Mouse (Mus musculus) left cerebral cortex, postnatal 36 days (tissue): Measurements from ENCODE around the gene Aldh16a1. TPM values are rescaled to one million over a fixed set of nuclear protein-coding genes. Genes with fewer than 3 reads are reported as not detected.
"Not testable (repeated sequence)": the region's sequence is repeated elsewhere in the genome, so short reads cannot be mapped to it uniquely, and the experiment has no call there.

Source experiments
- DNase-seq, 2 experiments: peaks; one replicate each; pipeline ENCODE4 v3.0.0; 2021 to 2022; ENCODE audit warnings: low spot score in 2 of 2, mixed read lengths in 1 of 2
- intact Hi-C: fragments of 180-260 bp; cut with DNase I; formaldehyde crosslinking; loops from one replicate; pipeline ENCODE4 v1.15.1; 2025
- microRNA-seq: library from miRNA; unstranded; fragments of <30 nt; microRNA quantifications from one replicate; pipeline ENCODE4 v1.2.0, GENCODE M21; 2022
- total RNA-seq, 2 experiments: library from RNA; stranded (reverse); gene quantifications; 2 replicates each; pipeline ENCODE4 v1.2.3; 2021

Gene Aldh16a1
- total RNA-seq, 2 experiments from 2014 or later, result 12.2 to 21.5 TPM

GRCm38 (mm10) chr7:45102441-45102840 lies 51.9 kb downstream of the Aldh16a1 start:
- no peak for DNase-seq
- intact Hi-C loops, result no loop called here

- no peak for DNase-seq
- intact Hi-C loops, result no loop called here
These were observed 54.3 kb downstream of the Aldh16a1 start for GRCm38 (mm10) chr7:45100046-45100445.

DNA sequence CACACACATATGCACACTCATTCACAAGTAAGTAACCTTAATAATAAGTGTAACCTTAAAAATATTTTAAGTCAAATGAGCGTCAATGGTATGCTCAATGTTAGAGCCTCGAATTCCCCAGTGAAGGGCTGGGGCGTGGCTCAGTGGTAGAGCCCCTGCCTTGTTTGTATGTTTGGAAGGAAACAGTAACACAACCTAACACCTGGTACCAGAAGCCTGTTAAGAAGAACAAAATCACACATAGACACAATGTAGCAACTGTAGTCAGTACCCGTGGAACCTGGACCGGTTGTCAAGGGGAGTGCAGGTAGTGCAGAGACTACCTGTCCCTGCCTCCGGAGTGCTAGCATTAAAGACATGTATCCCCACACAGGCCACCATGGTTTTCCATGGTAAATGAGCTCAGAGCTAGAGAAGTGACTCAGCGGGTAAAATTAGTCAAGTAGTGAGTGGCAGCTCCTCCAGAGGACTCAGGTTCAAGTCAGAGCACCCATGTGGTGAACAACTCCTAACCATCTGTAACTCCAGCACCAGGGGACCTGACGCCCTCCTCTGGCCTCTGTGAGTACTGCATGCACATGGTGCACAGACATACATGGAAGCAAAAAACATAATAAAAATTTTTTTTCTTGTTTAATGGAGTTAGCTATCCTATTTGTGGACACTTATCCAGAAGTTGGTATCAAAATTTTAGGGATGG lies 55.7 kb downstream of the Aldh16a1 start:
- intact Hi-C loops, result no loop called here
- DNase-seq, result no peak

DNA sequence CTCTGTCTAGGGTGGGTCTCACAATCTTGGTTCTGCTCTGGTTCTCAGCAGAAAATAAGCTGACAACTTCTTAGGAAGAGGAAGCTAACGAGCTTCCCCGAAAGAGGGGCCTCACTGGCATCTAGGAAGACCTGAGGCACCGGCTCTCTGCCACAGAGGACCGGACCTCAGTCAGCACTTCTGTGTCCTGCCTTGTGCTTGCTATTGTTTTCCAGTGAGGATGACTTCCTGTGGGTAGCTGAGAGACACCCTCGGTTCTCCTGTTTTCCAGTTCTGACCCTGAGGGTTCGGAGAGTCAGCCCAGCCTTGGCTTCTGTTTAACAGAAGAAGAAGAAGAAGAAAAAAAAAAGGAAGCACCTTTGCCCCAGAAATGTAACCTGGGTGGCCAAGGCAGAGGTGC lies 56.9 kb downstream of the Aldh16a1 start:
- intact Hi-C loops, result no loop called here
- DNase-seq, result no peak

DNA sequence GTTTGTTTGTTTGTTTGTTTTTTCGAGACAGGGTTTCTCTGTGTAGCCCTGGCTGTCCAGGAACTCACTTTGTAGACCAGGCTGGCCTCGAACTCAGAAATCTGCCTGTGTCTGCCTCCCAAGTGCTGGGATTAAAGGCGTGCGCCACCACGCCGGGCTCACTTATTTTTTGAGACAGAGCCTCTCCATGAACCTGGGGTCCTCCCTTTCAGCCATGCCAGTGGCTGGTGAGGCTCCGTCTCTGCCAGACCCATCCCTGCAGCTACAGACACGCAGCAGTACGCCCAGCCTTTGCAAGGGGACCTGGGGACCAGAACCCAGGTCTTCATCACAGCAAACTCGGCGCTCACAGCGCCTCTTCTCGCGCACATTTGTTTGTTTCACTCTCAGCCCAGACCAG lies 58.4 kb downstream of the Aldh16a1 start:
- intact Hi-C loops, result not testable (repeated sequence)

DNA sequence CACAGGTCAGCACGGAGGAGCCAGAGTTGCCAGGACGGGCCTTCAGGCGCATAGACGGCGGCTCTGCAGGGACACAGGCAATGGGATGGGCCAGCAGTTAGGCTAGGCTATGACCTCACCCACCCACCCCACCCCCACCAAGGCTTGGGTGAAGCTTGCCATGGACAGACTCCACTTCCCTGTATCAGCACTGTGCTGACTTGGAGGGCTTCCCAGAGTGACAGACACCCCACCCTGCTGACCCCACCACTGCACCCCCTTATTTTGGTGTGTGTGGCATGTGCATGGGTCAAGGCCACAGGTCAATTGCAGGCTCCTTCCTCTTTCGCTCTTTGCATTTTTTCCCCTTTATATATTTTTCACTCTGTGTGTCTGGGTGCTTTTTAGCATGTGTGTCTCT lies 59.0 kb downstream of the Aldh16a1 start:
- no peak for DNase-seq

More for the DNA sequence above, 58.4 kb downstream of the Aldh16a1 start:
- DNase-seq, result not testable (repeated sequence)

DNA sequence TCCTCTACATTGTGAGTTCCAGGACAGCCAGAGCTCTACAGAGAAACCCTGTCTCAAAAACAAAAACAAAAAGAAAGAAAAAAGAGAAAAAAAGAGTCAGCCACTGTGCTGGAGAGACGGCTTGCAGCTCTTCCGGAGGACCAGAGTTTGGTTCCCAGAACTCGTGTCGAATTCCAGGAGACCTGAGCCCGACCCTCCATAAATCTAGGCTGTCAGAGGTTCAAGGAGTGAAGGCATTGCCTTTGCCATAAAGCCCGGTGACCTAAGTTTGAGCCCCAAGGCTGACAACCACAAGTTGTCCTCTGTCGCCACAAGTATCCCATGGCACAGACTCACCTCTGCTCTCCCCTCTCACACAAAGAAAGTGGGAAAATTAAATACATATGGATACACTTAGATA lies 60.3 kb downstream of the Aldh16a1 start:
- intact Hi-C loops, result no loop called here
- DNase-seq, result no peak

More for the DNA sequence above, 59.0 kb downstream of the Aldh16a1 start:
- intact Hi-C loops, result no loop called here

DNA sequence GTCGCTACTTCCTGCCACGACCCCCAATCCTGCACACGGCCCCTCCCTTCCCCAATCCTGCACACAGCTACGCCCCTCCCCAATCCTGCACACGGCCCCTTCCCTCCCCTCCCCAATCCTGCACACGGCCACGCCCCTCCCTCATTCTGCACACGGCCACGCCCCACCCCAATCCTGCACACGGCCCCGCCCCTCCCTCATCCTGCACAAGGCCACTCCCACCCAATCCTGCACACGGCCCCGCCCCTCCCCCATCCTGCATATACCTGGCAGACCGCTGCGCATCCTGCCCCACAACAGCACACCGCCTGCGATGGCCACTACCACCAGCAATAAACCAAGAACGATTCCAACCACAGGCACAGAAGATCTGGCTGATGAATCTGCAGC lies 60.9 kb downstream of the Aldh16a1 start:
- no peak for DNase-seq
- intact Hi-C loops, result no loop called here

DNA sequence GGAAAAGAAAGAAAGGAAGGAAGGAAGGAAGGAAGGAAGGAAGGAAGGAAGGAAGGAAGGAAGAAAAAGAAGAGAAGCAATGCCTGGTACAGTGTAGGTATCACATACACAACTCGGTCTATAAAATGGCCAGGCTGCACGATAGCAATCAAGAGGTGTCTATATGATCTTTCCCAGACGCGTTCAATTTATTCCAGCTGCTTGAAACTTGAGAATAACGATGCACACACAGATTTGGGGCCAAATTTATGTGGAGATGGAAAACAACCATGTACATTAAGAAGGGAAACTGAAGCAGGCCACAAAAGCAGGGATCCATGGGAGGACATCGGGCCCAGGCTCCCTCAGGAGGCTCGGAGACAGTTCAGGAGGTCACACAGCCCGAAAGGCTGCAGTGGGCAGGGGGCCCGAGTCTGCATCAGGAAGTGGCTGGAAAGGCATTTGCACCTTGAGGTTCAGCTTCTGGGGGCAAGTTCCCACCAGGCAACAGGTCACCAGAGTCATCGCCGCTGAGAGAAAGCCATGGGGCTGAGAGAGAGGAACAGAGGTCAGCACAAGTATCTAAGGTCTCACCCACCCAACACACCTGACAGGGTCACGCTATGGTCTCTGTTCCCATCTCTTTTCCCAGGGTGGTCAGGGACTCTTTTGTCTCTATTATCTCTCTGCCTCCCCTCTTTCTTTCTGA lies 61.4 kb downstream of the Aldh16a1 start:
- DNase-seq, result no peak
- intact Hi-C loops, result no loop called here

DNA sequence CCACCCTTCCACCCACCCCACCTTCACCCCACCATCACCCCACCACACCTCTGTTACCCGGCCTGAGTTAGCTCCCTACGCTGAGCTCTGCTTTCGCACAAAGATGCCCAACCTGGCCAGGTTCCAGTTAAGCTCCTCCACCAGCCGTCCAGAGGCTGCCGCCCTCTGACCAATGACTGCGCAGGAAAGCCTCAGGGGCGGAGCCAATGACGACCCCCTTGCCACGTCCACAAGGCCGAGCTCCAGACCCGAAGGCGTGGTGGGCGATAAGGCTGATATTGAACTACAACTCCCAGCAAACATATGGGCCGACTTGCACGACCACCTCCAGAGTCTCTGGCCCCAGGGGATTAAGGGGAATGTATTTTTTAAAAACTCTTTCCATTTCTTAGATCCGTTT lies 62.3 kb downstream of the Aldh16a1 start, which contains the start of gene Rcn3:
TSS of gene Rcn3 (minus strand) at position 174 of the 400 bp plus-strand sequence.
- peak in 1 of 2 experiments; percentile 25 for DNase-seq
- intact Hi-C loops, result no loop called here

GRCm38 (mm10) chr7:45091001-45091990 lies 63.1 kb downstream of the Aldh16a1 start:
- DNase-seq, result no peak
- intact Hi-C loops, result no loop called here

Small RNA genes lying within 50 kb of the gene (microRNA-seq; reads per million reads assigned to microRNA genes)
- gene Mir150 (1,446 reads per million, percentile 82 among the genes with 10 or more reads in this experiment), gene Mir5121 (5.8 reads per million, percentile 20 among the genes with 10 or more reads in this experiment), gene Mir7055 (3.6 reads per million, percentile 9 among the genes with 10 or more reads in this experiment)

Other genes with a start within 250 kb of the Aldh16a1 start
- gene Ap2a1, start 225.1 kb downstream of the Aldh16a1 start, total RNA-seq, result 100 to 1,000 TPM; 346 to 355 TPM
- gene Tsks, start 211.4 kb downstream of the Aldh16a1 start, total RNA-seq, result 1 to 10 TPM; 1.4 to 3.4 TPM
- gene Cpt1c, start 179.7 kb downstream of the Aldh16a1 start, total RNA-seq, result 10 to 100 TPM; 85.4 to 97.7 TPM
- 100 to 1,000 TPM; 143 to 145 TPM for gene Prmt1, start 168.0 kb downstream of the Aldh16a1 start, total RNA-seq
- 10 to 100 TPM; 29.2 to 38.7 TPM for gene Irf3, start 156.9 kb downstream of the Aldh16a1 start, total RNA-seq
- gene Bcl2l12, start 155.9 kb downstream of the Aldh16a1 start, total RNA-seq, result 1 to 10 TPM; 1.8 to 2.6 TPM
- gene Scaf1, start 138.2 kb downstream of the Aldh16a1 start, total RNA-seq, result 100 to 1,000 TPM; 174 to 177 TPM
- 10 to 100 TPM; 12.9 to 13.9 TPM for gene Rras, start 136.6 kb downstream of the Aldh16a1 start, total RNA-seq
- gene Prr12, start 101.7 kb downstream of the Aldh16a1 start, total RNA-seq, result 10 to 100 TPM; 64.9 to 75.3 TPM
- gene Nosip, start 92.2 kb downstream of the Aldh16a1 start, total RNA-seq, result 10 to 100 TPM; 59.7 to 63.7 TPM
- 1 to 10 TPM; 5.4 to 7.4 TPM for gene Prrg2, start 91.9 kb downstream of the Aldh16a1 start, total RNA-seq
- gene Rcn3, start 62.4 kb downstream of the Aldh16a1 start, total RNA-seq, result 1 to 10 TPM; 3.8 to 4.9 TPM
- gene Fcgrt, start 50.7 kb downstream of the Aldh16a1 start, total RNA-seq, result 10 to 100 TPM; 22.3 to 22.7 TPM
- 100 to 1,000 TPM; 405 to 466 TPM for gene Rps11, start 30.1 kb downstream of the Aldh16a1 start, total RNA-seq
- 100 to 1,000 TPM; 614 to 796 TPM for gene Rpl13a, start 25.8 kb downstream of the Aldh16a1 start, total RNA-seq
- gene Gm45713, start 18.4 kb downstream of the Aldh16a1 start, total RNA-seq, result not detected
- 1 to 10 TPM; 3.7 to 6.1 TPM for gene Flt3l, start 18.2 kb downstream of the Aldh16a1 start, total RNA-seq
- 10 to 100 TPM; 44.8 to 53.6 TPM for gene Pih1d1, start 281 bp downstream of the Aldh16a1 start, total RNA-seq
- gene Slc17a7, start 9.4 kb upstream of the Aldh16a1 start, total RNA-seq, result 1,000 to 10,000 TPM; 1,276 to 1,585 TPM
- gene Gfy, start 25.0 kb upstream of the Aldh16a1 start, total RNA-seq, result under 1 TPM; 0.17 to 0.50 TPM
- gene Pth2, start 26.4 kb upstream of the Aldh16a1 start, total RNA-seq, result not detected
- gene Ccdc155, start 50.3 kb upstream of the Aldh16a1 start, total RNA-seq, result 1 to 10 TPM; 5.1 to 5.2 TPM
- gene Dkkl1, start 57.6 kb upstream of the Aldh16a1 start, total RNA-seq, result 10 to 100 TPM; 25.9 to 29.9 TPM
- 1 to 10 TPM; 3.9 to 5.6 TPM for gene Tead2, start 61.2 kb upstream of the Aldh16a1 start, total RNA-seq
- 1 to 10 TPM; 5.0 to 5.9 TPM for gene Cd37, start 84.5 kb upstream of the Aldh16a1 start, total RNA-seq
- gene Slc6a16, start 86.5 kb upstream of the Aldh16a1 start, total RNA-seq, result 1 to 10 TPM; 1.2 to 1.6 TPM
- gene Slc6a21, start 122.9 kb upstream of the Aldh16a1 start, total RNA-seq, result not detected
- gene Trpm4, start 179.2 kb upstream of the Aldh16a1 start, total RNA-seq, result 10 to 100 TPM; 18.0 to 20.9 TPM
- under 1 TPM; 0.27 to 0.52 TPM for gene Hrc, start 180.7 kb upstream of the Aldh16a1 start, total RNA-seq
- gene Ppfia3, start 212.4 kb upstream of the Aldh16a1 start, total RNA-seq, result 100 to 1,000 TPM; 154 to 168 TPM
- 100 to 1,000 TPM; 164 to 189 TPM for gene Lin7b, start 216.0 kb upstream of the Aldh16a1 start, total RNA-seq
- gene Snrnp70, start 241.2 kb upstream of the Aldh16a1 start, total RNA-seq, result 100 to 1,000 TPM; 273 to 486 TPM